Mouse (Mus musculus): ENCODE measurements around the gene Gbe1. TPM values are rescaled to one million over a fixed set of nuclear protein-coding genes. Genes with fewer than 3 reads are reported as not detected.

Gene Gbe1
- polyA plus RNA-seq, 1 experiment from 2014 or later, result 20.0 TPM

- Histone ChIP-seq H3K27me3 (replicated peaks; ENCODE audit: insufficient read depth, low read length) (no peaks in the 10 kb centered on the region), H3K9me3 (ENCODE audit: low read length) (no peaks in the 10 kb centered on the region), H3K27ac (ENCODE audit: low read length) (no peak overlapping the region), H3K4me2 (replicated peaks; ENCODE audit: low read depth, low read length) (no peak overlapping the region), H3K4me3 (ENCODE audit: low read depth, low read length) (no peak overlapping the region), H3K36me3 (ENCODE audit: insufficient read depth, low read length) (no peaks in the 10 kb centered on the region), H3K4me1 (ENCODE audit: insufficient read depth, low read depth, low read length) (no peaks in the 10 kb centered on the region), H3K9ac (replicated peaks; ENCODE audit: low read depth) (no peak overlapping the region)
- peak; percentile 65 for ATAC-seq
- TF ChIP-seq EP300 (IDR thresholded peaks at IDR 0.05), result 0 out of 2 replicates have a peak, but pooled peaks have one; percentile 34
- no peak for TF ChIP-seq CTCF (IDR thresholded peaks at IDR 0.05)
- DNase-seq (ENCODE audit: low spot score), result no peak
- WGBS, result 74% methylated on average over 4 of the region's 4 CpGs
Measured at GRCm38 (mm10) chr16:70524273-70524672, 210.5 kb downstream of the Gbe1 start.

GRCm38 (mm10) chr16:70527224-70527623 is 213.5 kb downstream of the Gbe1 start:
- no peak overlapping the region for H3K27ac ChIP-seq (ENCODE audit: low read length)
- WGBS, result 82% methylated on average over 8 of the region's 8 CpGs
- no peak for ATAC-seq

GRCm38 (mm10) chr16:70535224-70535623 is 221.5 kb downstream of the Gbe1 start:
- peak; percentile 91 for ATAC-seq

More at GRCm38 (mm10) chr16:70527224-70527623, 213.5 kb downstream of the Gbe1 start:
- Histone ChIP-seq H3K4me3 (ENCODE audit: low read depth, low read length) (no peak overlapping the region), H3K36me3 (ENCODE audit: insufficient read depth, low read length) (no peaks in the 10 kb centered on the region), H3K27me3 (replicated peaks; ENCODE audit: insufficient read depth, low read length) (no peaks in the 10 kb centered on the region), H3K9ac (replicated peaks; ENCODE audit: low read depth) (no peak overlapping the region), H3K4me2 (replicated peaks; ENCODE audit: low read depth, low read length) (no peak overlapping the region), H3K9me3 (ENCODE audit: low read length) (no peaks in the 10 kb centered on the region), H3K4me1 (ENCODE audit: insufficient read depth, low read depth, low read length) (no peaks in the 10 kb centered on the region)
- no peak for DNase-seq (ENCODE audit: low spot score)
- TF ChIP-seq CTCF (IDR thresholded peaks at IDR 0.05), result no peak
- no peak for TF ChIP-seq EP300 (IDR thresholded peaks at IDR 0.05)

GRCm38 (mm10) chr16:70550835-70551234 is 237.1 kb downstream of the Gbe1 start:
- H3K36me3 ChIP-seq (ENCODE audit: insufficient read depth, low read length), result no peaks in the 10 kb centered on the region
- H3K4me2 ChIP-seq (replicated peaks; ENCODE audit: low read depth, low read length), result no peak overlapping the region
- no peaks in the 10 kb centered on the region for H3K27me3 ChIP-seq (replicated peaks; ENCODE audit: insufficient read depth, low read length)
- TF ChIP-seq CTCF (IDR thresholded peaks at IDR 0.05) (no peak), EP300 (IDR thresholded peaks at IDR 0.05) (no peak)
- no peak for ATAC-seq
- H3K9me3 ChIP-seq (ENCODE audit: low read length), result no peaks in the 10 kb centered on the region
- no peak overlapping the region for H3K9ac ChIP-seq (replicated peaks; ENCODE audit: low read depth)
- no peak overlapping the region for H3K4me3 ChIP-seq (ENCODE audit: low read depth, low read length)
- DNase-seq (ENCODE audit: low spot score), result no peak
- no peaks in the 10 kb centered on the region for H3K4me1 ChIP-seq (ENCODE audit: insufficient read depth, low read depth, low read length)
- WGBS, result 35% methylated on average over 3 of the region's 3 CpGs
- no peak overlapping the region for H3K27ac ChIP-seq (ENCODE audit: low read length)

More at GRCm38 (mm10) chr16:70535224-70535623, 221.5 kb downstream of the Gbe1 start:
- H3K27me3 ChIP-seq (replicated peaks; ENCODE audit: insufficient read depth, low read length), result no peaks in the 10 kb centered on the region
- no peaks in the 10 kb centered on the region for H3K4me1 ChIP-seq (ENCODE audit: insufficient read depth, low read depth, low read length)
- no peak overlapping the region for H3K4me3 ChIP-seq (ENCODE audit: low read depth, low read length)
- peak; percentile 67 for DNase-seq (ENCODE audit: low spot score)
- H3K4me2 ChIP-seq (replicated peaks; ENCODE audit: low read depth, low read length), result no peak overlapping the region
- H3K27ac ChIP-seq (ENCODE audit: low read length), result no peak overlapping the region
- H3K9me3 ChIP-seq (ENCODE audit: low read length), result no peaks in the 10 kb centered on the region
- WGBS, result 42% methylated on average over 2 of the region's 2 CpGs
- H3K36me3 ChIP-seq (ENCODE audit: insufficient read depth, low read length), result no peaks in the 10 kb centered on the region
- TF ChIP-seq CTCF (IDR thresholded peaks at IDR 0.05) (no peak), EP300 (IDR thresholded peaks at IDR 0.05) (peak; percentile 77)
- no peak overlapping the region for H3K9ac ChIP-seq (replicated peaks; ENCODE audit: low read depth)

- peak; percentile 27 for DNase-seq (ENCODE audit: low spot score)
- H3K27me3 ChIP-seq (replicated peaks; ENCODE audit: insufficient read depth, low read length), result no peaks in the 10 kb centered on the region
- peak; percentile 63 for ATAC-seq
- H3K4me3 ChIP-seq (ENCODE audit: low read depth, low read length), result no peak overlapping the region
- 81% methylated on average over 10 of the region's 10 CpGs for WGBS
- no peaks in the 10 kb centered on the region for H3K4me1 ChIP-seq (ENCODE audit: insufficient read depth, low read depth, low read length)
- H3K4me2 ChIP-seq (replicated peaks; ENCODE audit: low read depth, low read length), result no peak overlapping the region
- H3K36me3 ChIP-seq (ENCODE audit: insufficient read depth, low read length), result no peaks in the 10 kb centered on the region
- no peak overlapping the region for H3K27ac ChIP-seq (ENCODE audit: low read length)
- no peak overlapping the region for H3K9ac ChIP-seq (replicated peaks; ENCODE audit: low read depth)
- TF ChIP-seq CTCF (IDR thresholded peaks at IDR 0.05), result no peak
- TF ChIP-seq EP300 (IDR thresholded peaks at IDR 0.05), result no peak
- no peaks in the 10 kb centered on the region for H3K9me3 ChIP-seq (ENCODE audit: low read length)
Measured at GRCm38 (mm10) chr16:70561635-70562348, 248.0 kb downstream of the Gbe1 start.

GRCm38 (mm10) chr16:70562574-70562973 is 248.8 kb downstream of the Gbe1 start:
- Histone ChIP-seq H3K36me3 (ENCODE audit: insufficient read depth, low read length) (no peaks in the 10 kb centered on the region), H3K4me3 (ENCODE audit: low read depth, low read length) (no peak overlapping the region), H3K4me2 (replicated peaks; ENCODE audit: low read depth, low read length) (no peak overlapping the region), H3K27ac (ENCODE audit: low read length) (no peak overlapping the region), H3K27me3 (replicated peaks; ENCODE audit: insufficient read depth, low read length) (no peaks in the 10 kb centered on the region), H3K9me3 (ENCODE audit: low read length) (no peaks in the 10 kb centered on the region), H3K4me1 (ENCODE audit: insufficient read depth, low read depth, low read length) (no peaks in the 10 kb centered on the region), H3K9ac (replicated peaks; ENCODE audit: low read depth) (no peak overlapping the region)
- DNase-seq (ENCODE audit: low spot score) (no peak), ATAC-seq (no peak)
- WGBS, result 51% methylated on average over 8 of the region's 8 CpGs
- TF ChIP-seq CTCF (IDR thresholded peaks at IDR 0.05) (no peak), EP300 (IDR thresholded peaks at IDR 0.05) (no peak)
